Mouse (Mus musculus) forebrain, embryonic 11.5 days (tissue): ENCODE measurements around the gene Ccr9. TPM values are rescaled to one million over a fixed set of nuclear protein-coding genes. Genes with fewer than 3 reads are reported as not detected.

Experiments used
- ATAC-seq: fragments of 200-750 bp; cut with Nextera tagmentation; replicated peaks from 2 replicates; pipeline ENCODE4 v1.8.0; 2017; ENCODE audit warnings: moderate TSS enrichment; ENCODE audit not compliant: low FRiP score
- DNase-seq: peaks from one replicate; pipeline ENCODE4 v3.0.0-alpha.2; 2017; ENCODE audit warnings: low spot score
- H3K27ac ChIP-seq: fragments of 300-500 bp; sonication (generic); 2 replicates; pipeline ENCODE4 v1.5.1; 2014; ENCODE audit warnings: low read depth, low read length
- H3K27me3 ChIP-seq: fragments of 300-500 bp; sonication (generic); 2 replicates; pipeline ENCODE4 v1.6.1; 2014; ENCODE audit warnings: mild to moderate bottlenecking, low read length, mixed read lengths; ENCODE audit not compliant: control insufficient read depth, insufficient read depth
- H3K36me3 ChIP-seq: fragments of 300-500 bp; sonication (generic); 2 replicates; pipeline ENCODE4 v1.6.1; 2014; ENCODE audit warnings: mild to moderate bottlenecking, low read length, moderate library complexity, mixed read lengths; ENCODE audit not compliant: control insufficient read depth, insufficient read depth
- H3K4me1 ChIP-seq: fragments of 300-500 bp; sonication (generic); replicated peaks from 2 replicates; pipeline ENCODE4 v1.6.1; 2014; ENCODE audit warnings: low read length, mixed read lengths; ENCODE audit not compliant: control insufficient read depth, insufficient read depth
- H3K4me2 ChIP-seq: fragments of 300-500 bp; sonication (generic); 2 replicates; pipeline ENCODE4 v1.6.1; 2014; ENCODE audit warnings: low read depth, mild to moderate bottlenecking, low read length, moderate library complexity, mixed read lengths; ENCODE audit not compliant: severe bottlenecking
- H3K4me3 ChIP-seq: fragments of 300-500 bp; sonication (generic); 2 replicates; pipeline ENCODE4 v1.5.1; 2014; ENCODE audit warnings: low read depth, low read length
- H3K9ac ChIP-seq: fragments of 300-500 bp; sonication (generic); 2 replicates; pipeline ENCODE4 v1.6.1; 2014; ENCODE audit warnings: low read length
- H3K9me3 ChIP-seq: fragments of 300-500 bp; sonication (generic); 2 replicates; pipeline ENCODE4 v1.6.1; 2016; ENCODE audit warnings: low read length, mixed read lengths; ENCODE audit not compliant: control insufficient read depth
- WGBS: fragments of 180-500 bp; shearing (Covaris S2); extraction: QIAGEN DNeasy Blood & Tissue Kit; methylation state at CpG from one replicate; pipeline ENCODE4 v1.1.7; 2014; 5-methylcytosine and 5-hydroxymethylcytosine counted together
- polyA plus RNA-seq: library from polyadenylated mRNA; unstranded; fragments of >200 nt; fragmentation: Nextera tagmentation; extraction: Ambion mirVana; gene quantifications from 2 replicates; pipeline ENCODE4 v1.2.1, GENCODE M21; 2014

Gene Ccr9
- polyA plus RNA-seq, 1 experiment from 2014 or later, result 0.04 TPM

- Histone ChIP-seq H3K9ac (no peak overlapping the region), H3K4me2 (no peak overlapping the region), H3K4me3 (no peak overlapping the region), H3K36me3 (no peaks in the 10 kb centered on the region), H3K4me1 (no peaks in the 10 kb centered on the region), H3K9me3 (no peaks in the 10 kb centered on the region), H3K27ac (no peak overlapping the region), H3K27me3 (no peaks in the 10 kb centered on the region)
- DNase-seq (no peak), ATAC-seq (no peak)
- WGBS, result 86% methylated on average over 1 of the region's 1 CpGs
Measured at GRCm38 (mm10) chr9:123801527-123801926, 123.3 kb downstream of the Ccr9 start.

GRCm38 (mm10) chr9:123802421-123802820 is 124.2 kb downstream of the Ccr9 start:
- Histone ChIP-seq H3K27me3 (no peaks in the 10 kb centered on the region), H3K4me2 (no peak overlapping the region), H3K36me3 (no peaks in the 10 kb centered on the region), H3K4me1 (no peaks in the 10 kb centered on the region), H3K9me3 (no peaks in the 10 kb centered on the region), H3K9ac (no peak overlapping the region), H3K4me3 (no peak overlapping the region), H3K27ac (no peak overlapping the region)
- 96% methylated on average over 2 of the region's 2 CpGs for WGBS
- no peak for DNase-seq
- ATAC-seq, result no peak

GRCm38 (mm10) chr9:123802896-123803295 is 124.7 kb downstream of the Ccr9 start:
- Histone ChIP-seq H3K4me1 (no peaks in the 10 kb centered on the region), H3K9me3 (no peaks in the 10 kb centered on the region), H3K36me3 (no peaks in the 10 kb centered on the region), H3K27ac (no peak overlapping the region), H3K9ac (no peak overlapping the region), H3K27me3 (no peaks in the 10 kb centered on the region), H3K4me3 (no peak overlapping the region), H3K4me2 (no peak overlapping the region)
- DNase-seq (no peak), ATAC-seq (no peak)

- no peak for DNase-seq
- Histone ChIP-seq H3K27me3 (no peaks in the 10 kb centered on the region), H3K4me2 (no peak overlapping the region), H3K9me3 (no peaks in the 10 kb centered on the region), H3K36me3 (no peaks in the 10 kb centered on the region), H3K4me1 (no peaks in the 10 kb centered on the region), H3K4me3 (no peak overlapping the region), H3K27ac (no peak overlapping the region), H3K9ac (no peak overlapping the region)
- 95% methylated on average over 2 of the region's 2 CpGs for WGBS
- ATAC-seq, result no peak
Measured at GRCm38 (mm10) chr9:123805241-123805640, 127.0 kb downstream of the Ccr9 start.

GRCm38 (mm10) chr9:123806267-123806666 is 128.0 kb downstream of the Ccr9 start, which contains the start of gene Cxcr6:
Gene Cxcr6 (plus strand): TSS chr9:123806475.
- no peak for ATAC-seq
- no peak for DNase-seq
- H3K27ac ChIP-seq, result no peak within 1 kb of the TSS
- no peaks in the 10 kb centered on the region for H3K4me1 ChIP-seq
- H3K9me3 ChIP-seq, result no peaks in the 10 kb centered on the region
- no peak within 1 kb of the TSS for H3K9ac ChIP-seq
- 94% methylated on average over 5 of the region's 5 CpGs for WGBS
- no peak within 1 kb of the TSS for H3K4me2 ChIP-seq
- no peak within 1 kb of the TSS for H3K4me3 ChIP-seq
- no peaks in the 10 kb centered on the region for H3K27me3 ChIP-seq
- H3K36me3 ChIP-seq, result no peaks in the 10 kb centered on the region

- H3K4me2 ChIP-seq, result no peak overlapping the region
- no peaks in the 10 kb centered on the region for H3K36me3 ChIP-seq
- no peaks in the 10 kb centered on the region for H3K9me3 ChIP-seq
- no peaks in the 10 kb centered on the region for H3K27me3 ChIP-seq
- 81% methylated on average over 7 of the region's 7 CpGs for WGBS
- H3K4me3 ChIP-seq, result no peak overlapping the region
- no peak overlapping the region for H3K9ac ChIP-seq
- H3K27ac ChIP-seq, result no peak overlapping the region
- no peaks in the 10 kb centered on the region for H3K4me1 ChIP-seq
- ATAC-seq, result no peak
- DNase-seq, result no peak
Measured at GRCm38 (mm10) chr9:123808583-123808982, 130.3 kb downstream of the Ccr9 start.

DNA sequence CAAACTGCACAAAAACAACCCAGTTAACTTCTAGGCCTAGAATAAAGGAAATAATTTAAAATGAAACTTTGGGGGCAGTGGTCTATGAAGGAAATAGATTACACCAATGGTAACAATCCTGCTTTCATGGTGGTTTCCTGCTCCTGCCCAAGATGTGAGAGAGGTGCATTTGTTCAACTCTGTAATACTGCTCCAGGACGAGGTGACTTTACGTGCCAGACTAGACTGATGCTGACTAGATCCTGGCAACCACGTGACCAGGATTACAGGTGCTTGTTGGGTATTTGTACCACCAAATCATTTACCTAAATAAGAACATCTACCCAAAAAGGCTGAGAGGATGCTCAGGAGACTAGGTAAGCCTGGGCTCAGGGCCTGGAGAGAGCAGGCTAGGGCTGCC is 133.6 kb downstream of the Ccr9 start:
- Histone ChIP-seq H3K36me3 (no peaks in the 10 kb centered on the region), H3K9me3 (no peaks in the 10 kb centered on the region), H3K27me3 (no peaks in the 10 kb centered on the region), H3K4me1 (no peaks in the 10 kb centered on the region), H3K27ac (no peak overlapping the region), H3K4me2 (no peak overlapping the region), H3K4me3 (no peak overlapping the region), H3K9ac (no peak overlapping the region)
- ATAC-seq (no peak), DNase-seq (no peak)
- 93% methylated on average over 3 of the region's 3 CpGs for WGBS

DNA sequence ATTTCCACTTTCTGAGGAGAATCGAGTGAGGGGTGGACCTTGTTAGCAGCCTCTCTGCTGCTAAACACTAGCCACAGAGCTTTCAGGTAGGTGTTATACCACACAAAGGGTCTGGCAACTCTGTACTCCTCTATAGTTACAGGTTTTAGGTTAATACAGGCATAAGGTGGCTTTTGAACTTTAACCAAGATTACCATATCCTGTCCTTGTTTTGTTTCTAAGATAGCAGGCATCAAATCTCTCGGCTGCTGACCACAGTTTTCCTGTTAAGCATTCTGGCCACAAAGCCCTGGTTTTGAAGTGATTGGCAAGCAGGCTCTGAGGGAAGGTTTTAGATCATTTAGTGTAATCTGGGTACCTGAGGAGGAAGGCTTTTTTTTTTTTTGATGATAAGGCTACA is 136.1 kb downstream of the Ccr9 start:
- WGBS, result 88% methylated on average over 2 of the region's 2 CpGs
- H3K4me2 ChIP-seq, result no peak overlapping the region
- ATAC-seq (no peak), DNase-seq (no peak)
- no peaks in the 10 kb centered on the region for H3K9me3 ChIP-seq
- H3K27me3 ChIP-seq, result no peaks in the 10 kb centered on the region
- no peaks in the 10 kb centered on the region for H3K4me1 ChIP-seq
- H3K4me3 ChIP-seq, result no peak overlapping the region
- no peaks in the 10 kb centered on the region for H3K36me3 ChIP-seq
- no peak overlapping the region for H3K27ac ChIP-seq
- H3K9ac ChIP-seq, result no peak overlapping the region

GRCm38 (mm10) chr9:123814821-123815220 is 136.6 kb downstream of the Ccr9 start:
- Histone ChIP-seq H3K9me3 (no peaks in the 10 kb centered on the region), H3K4me3 (no peak overlapping the region), H3K9ac (no peak overlapping the region), H3K4me2 (no peak overlapping the region), H3K4me1 (no peaks in the 10 kb centered on the region), H3K27ac (no peak overlapping the region), H3K36me3 (no peaks in the 10 kb centered on the region), H3K27me3 (no peaks in the 10 kb centered on the region)
- ATAC-seq (no peak), DNase-seq (no peak)
- 88% methylated on average over 4 of the region's 4 CpGs for WGBS
